ENCODE assay signal across 8 mouse cellular contexts in genomic region chr8:123442871-123443575, GRCm38 (mm10). TPM values are rescaled to one million over a fixed set of nuclear protein-coding genes. Genes with fewer than 3 reads are reported as not detected.
DNase-seq lines count a peak whose midpoint lies in the region; ATAC-seq lines count a peak whose summit lies in the region.

No protein-coding gene starts in this region.

- peak overlapping the region; percentile 83 for H3K4me3 ChIP-seq in hindbrain, embryonic 15.5 days

- ATAC-seq in hindbrain, embryonic 15.5 days (ENCODE audit: low FRiP score, low read depth) = peak; percentile 95

- H3K4me2 ChIP-seq in hindbrain, embryonic 15.5 days = peak overlapping the region; percentile 68

- H3K36me3 ChIP-seq in hindbrain, embryonic 15.5 days = no peaks in the 10 kb centered on the region

- H3K27me3 ChIP-seq in hindbrain, embryonic 15.5 days = no peaks in the 10 kb centered on the region

- under 1% methylated on average over 41 of the region's 41 CpGs for WGBS in hindbrain, embryonic 15.5 days

- H3K27ac ChIP-seq in hindbrain, embryonic 15.5 days (replicated peaks) = peak overlapping the region; percentile 94

- H3K9ac ChIP-seq in hindbrain, embryonic 15.5 days = peak overlapping the region; percentile 84

- no peaks in the 10 kb centered on the region for H3K9me3 ChIP-seq in hindbrain, embryonic 15.5 days

- H3K4me1 ChIP-seq in hindbrain, embryonic 15.5 days (replicated peaks) = peaks cover 18% of the 10 kb centered on the region

- DNase-seq in T-cell, adult 2 months (ENCODE audit: low spot score) = peak; percentile 89
- peak; percentile 98 to 100 for DNase-seq in cerebellum, postnatal 36 days
- DNase-seq in frontal cortex, postnatal 36 days (ENCODE audit: low spot score in 2 of 2) = peak; percentile 94 to 95
- DNase-seq in left cerebral cortex, adult 11 months (ENCODE audit: low spot score) = peak; percentile 88
- peak; percentile 94 to 95 for DNase-seq in lung, postnatal 4 days
- DNase-seq in retina, postnatal 7 days (ENCODE audit: low read depth, low spot score) = peak; percentile 85
- peak; percentile 94 for DNase-seq in urinary bladder, adult 2 months (ENCODE audit: low spot score)

RNA-seq across cellular contexts. Expression of gene Def8, which starts 19.7 kb away (rescaled TPM):
- polyA plus RNA-seq in hindbrain, embryonic 15.5 days (2015; fragmentation: Nextera tagmentation; extraction: Ambion mirVana) = 48.6 and 51.6 TPM in 2 replicates
- polyA plus RNA-seq in urinary bladder, adult 2 months (2012; rRNA removed) = 28.7 and 32.1 TPM in 2 replicates

RNA-seq across cellular contexts. Expression of gene Tubb3, which starts 31.8 kb away (rescaled TPM):
- polyA plus RNA-seq in hindbrain, embryonic 15.5 days (2015; fragmentation: Nextera tagmentation; extraction: Ambion mirVana) = 1,757 and 1,788 TPM in 2 replicates
- polyA plus RNA-seq in urinary bladder, adult 2 months (2012; rRNA removed) = 3.6 and 3.7 TPM in 2 replicates

RNA-seq across cellular contexts. Expression of gene Afg3l1, which starts 34.7 kb away (rescaled TPM):
- 49.9 and 52.9 TPM in 2 replicates for polyA plus RNA-seq in hindbrain, embryonic 15.5 days (2015; fragmentation: Nextera tagmentation; extraction: Ambion mirVana)
- polyA plus RNA-seq in urinary bladder, adult 2 months (2012; rRNA removed) = 22.3 and 23.5 TPM in 2 replicates

RNA-seq across cellular contexts. Expression of gene Mc1r, which starts 36.1 kb away (rescaled TPM):
- 0.06 and 0.16 TPM in 2 replicates for polyA plus RNA-seq in hindbrain, embryonic 15.5 days (2015; fragmentation: Nextera tagmentation; extraction: Ambion mirVana)
- polyA plus RNA-seq in urinary bladder, adult 2 months (2012; rRNA removed) = not detected in 2 replicates

Comparison
In these comparisons a context has a peak if more than half of its experiments do, and no peak if none do; other contexts are left out.
1. Peak in every context shown above with its lines: DNase-seq, ATAC-seq, H3K4me3 ChIP-seq and H3K27ac ChIP-seq.
2. RNA of gene Tubb3, which starts 31.8 kb away (polyA plus RNA-seq): 1,757 to 1,788 TPM in hindbrain, embryonic 15.5 days; 3.6 to 3.7 TPM in urinary bladder, adult 2 months; every median in the first group is over 100 times any median in the second.